ENCODE assay signal across 8 mouse cellular contexts in genomic region chr5:97128242-97129226, GRCm38 (mm10). TPM values are rescaled to one million over a fixed set of nuclear protein-coding genes. Genes with fewer than 3 reads are reported as not detected.
DNase-seq lines count a peak whose midpoint lies in the region; ATAC-seq and TF ChIP-seq lines count a peak whose summit lies in the region.

No protein-coding gene starts in this region.

- DNase-seq in thymus, postnatal 0 days (ENCODE audit: low spot score) = peak; percentile 38
- DNase-seq in thymus, postnatal 14 days = no peak
- peak; percentile 93 for DNase-seq in forebrain, embryonic 14.5 days (ENCODE audit: low spot score)
- peak; percentile 67 to 68 for DNase-seq in left cerebral cortex, adult 2 months (ENCODE audit: extremely low spot score in 1 of 2, low spot score in 2 of 2)
- peak; percentile 85 for DNase-seq in mesoderm, embryonic 11.5 days (ENCODE audit: low read depth, low spot score)
- DNase-seq in skeletal muscle tissue, adult 2 months (ENCODE audit: low read depth, low spot score) = peak; percentile 47

- H3K36me3 ChIP-seq in forebrain, embryonic 14.5 days (ENCODE audit: control insufficient read depth, insufficient read depth, low read length) = no peaks in the 10 kb centered on the region
- no peaks in the 10 kb centered on the region for H3K36me3 ChIP-seq in hindbrain, embryonic 13.5 days

- ATAC-seq in cerebellum, adult (ENCODE audit: insufficient number of reproducible peaks, low FRiP score, low TSS enrichment) = peak; percentile 84
- peak; percentile 74 for ATAC-seq in forebrain, embryonic 14.5 days
- peak; percentile 81 for ATAC-seq in hindbrain, embryonic 13.5 days (ENCODE audit: low FRiP score)

- 49% methylated on average over 21 of the region's 21 CpGs for WGBS in forebrain, embryonic 14.5 days
- WGBS in hindbrain, embryonic 13.5 days = 50% methylated on average over 21 of the region's 21 CpGs

- H3K9ac ChIP-seq in forebrain, embryonic 14.5 days (ENCODE audit: low read length) = no peak overlapping the region
- no peak overlapping the region for H3K9ac ChIP-seq in hindbrain, embryonic 13.5 days

- no peaks in the 10 kb centered on the region for H3K27me3 ChIP-seq in forebrain, embryonic 14.5 days (replicated peaks; ENCODE audit: control insufficient read depth, insufficient read depth, low read length)
- peaks cover 17% of the 10 kb centered on the region for H3K27me3 ChIP-seq in hindbrain, embryonic 13.5 days

- H3K4me2 ChIP-seq in forebrain, embryonic 14.5 days (ENCODE audit: low read length) = no peak overlapping the region
- H3K4me2 ChIP-seq in hindbrain, embryonic 13.5 days = no peak overlapping the region

- H3K9me3 ChIP-seq in forebrain, embryonic 14.5 days (replicated peaks; ENCODE audit: control insufficient read depth, low read length) = no peaks in the 10 kb centered on the region
- H3K9me3 ChIP-seq in hindbrain, embryonic 13.5 days = no peaks in the 10 kb centered on the region

- H3K27ac ChIP-seq in forebrain, embryonic 14.5 days (ENCODE audit: low read depth, low read length) = no peak overlapping the region
- H3K27ac ChIP-seq in hindbrain, embryonic 13.5 days = no peak overlapping the region
- H3K27ac ChIP-seq in left cerebral cortex, adult 2 months = no peak overlapping the region

- TF ChIP-seq CTCF in left cerebral cortex, adult 2 months (IDR thresholded peaks at IDR 0.05) = peak; percentile 83

- no peak overlapping the region for H3K4me3 ChIP-seq in forebrain, embryonic 14.5 days (ENCODE audit: low read depth, low read length)
- H3K4me3 ChIP-seq in hindbrain, embryonic 13.5 days = no peak overlapping the region
- H3K4me3 ChIP-seq in left cerebral cortex, adult 2 months = no peak overlapping the region

- no peaks in the 10 kb centered on the region for H3K4me1 ChIP-seq in forebrain, embryonic 14.5 days (ENCODE audit: control insufficient read depth, insufficient read depth, low read length)
- no peaks in the 10 kb centered on the region for H3K4me1 ChIP-seq in hindbrain, embryonic 13.5 days (replicated peaks)

- intact Hi-C loops in left cerebral cortex, adult 2 months (cut with DNase I) = loop anchor here (1.0 to 10.0 kb wide), 6 partner anchors 469 to 1746 kb away; partner anchors contain the start of genes Fgf5 and Prdm8

RNA-seq across cellular contexts. Expression of gene Paqr3, which starts 17.1 kb away (rescaled TPM):
- 0.86 and 1.0 TPM in 2 replicates for polyA plus RNA-seq in thymus, postnatal 0 days (2015; fragmentation: Nextera tagmentation; extraction: Ambion mirVana)
- polyA plus RNA-seq in forebrain, embryonic 14.5 days (2014; fragmentation: Nextera tagmentation; extraction: Ambion mirVana) = 17.9 and 21.7 TPM in 2 replicates
- polyA plus RNA-seq in hindbrain, embryonic 13.5 days (2015; fragmentation: Nextera tagmentation; extraction: Ambion mirVana) = 20.9 and 22.5 TPM in 2 replicates
- total RNA-seq in left cerebral cortex, adult 2 months (2021) = 10 to 100 TPM; 24.2 to 25.1 TPM
